Mouse (Mus musculus) WW6 (cell line): ENCODE data around the gene Prkcsh.

ENCODE experiments used
- DNase-seq: peaks from one replicate; pipeline ENCODE4 v3.0.0-alpha.2; 2013; ENCODE audit warnings: low read depth, low spot score

Gene Prkcsh

GRCm38 (mm10) chr9:21987592-21988342, 14.8 kb upstream of the Prkcsh start:
- DNase-seq: no peak

- no peak for DNase-seq
These were observed 14.0 kb upstream of the Prkcsh start for GRCm38 (mm10) chr9:21988421-21989101.

- DNase-seq: no peak
These were observed 13.1 kb upstream of the Prkcsh start, which contains the start of gene Rgl3 for GRCm38 (mm10) chr9:21989230-21990110. Rgl3 (minus strand) TSS chr9:21989446.

- no peak for DNase-seq
These were observed 10.4 kb upstream of the Prkcsh start for GRCm38 (mm10) chr9:21992227-21992626.

- DNase-seq: no peak
These were observed 6.3 kb upstream of the Prkcsh start for GRCm38 (mm10) chr9:21996178-21996867.

- no peak for DNase-seq
These were observed 2.3 kb upstream of the Prkcsh start for GRCm38 (mm10) chr9:22000296-22000695.

GRCm38 (mm10) chr9:22001633-22002032, 973 bp upstream of the Prkcsh start:
- no peak for DNase-seq

- DNase-seq: no peak
These were observed 553 bp downstream of the Prkcsh start for GRCm38 (mm10) chr9:22003163-22003554.

GRCm38 (mm10) chr9:22004546-22004945, 1.9 kb downstream of the Prkcsh start:
- no peak for DNase-seq

GRCm38 (mm10) chr9:22011055-22011454, 8.4 kb downstream of the Prkcsh start:
- no peak for DNase-seq

- no peak for DNase-seq
These were observed 10.1 kb downstream of the Prkcsh start for GRCm38 (mm10) chr9:22012731-22013130.

- DNase-seq: no peak
These were observed 13.6 kb downstream of the Prkcsh start for GRCm38 (mm10) chr9:22016245-22016644.

GRCm38 (mm10) chr9:22017208-22017825, 14.7 kb downstream of the Prkcsh start:
- DNase-seq: no peak

- DNase-seq: no peak
These were observed 22.0 kb downstream of the Prkcsh start for GRCm38 (mm10) chr9:22024592-22024991.

- no peak for DNase-seq
These were observed 25.9 kb downstream of the Prkcsh start for GRCm38 (mm10) chr9:22028467-22028866.

- no peak for DNase-seq
These were observed 27.8 kb downstream of the Prkcsh start for GRCm38 (mm10) chr9:22030386-22030785.

- no peak for DNase-seq
These were observed 32.9 kb downstream of the Prkcsh start for GRCm38 (mm10) chr9:22035300-22036044.

GRCm38 (mm10) chr9:22037826-22038225, 35.2 kb downstream of the Prkcsh start:
- DNase-seq: no peak

- DNase-seq: no peak
These were observed 39.2 kb downstream of the Prkcsh start for GRCm38 (mm10) chr9:22041832-22042231.

- no peak for DNase-seq
These were observed 44.7 kb downstream of the Prkcsh start for GRCm38 (mm10) chr9:22047329-22047728.
